Mouse (Mus musculus): ENCODE data around the gene Zfp513.
A peak's percentile ranks its signal among the peaks of the same experiment; 100 is the strongest.

Zfp513 gene

GRCm38 (mm10) chr5:31200327-31200768, 1.8 kb downstream of the Zfp513 start:
- DNase-seq (ENCODE audit: low spot score in 2 of 2): no peak

GRCm38 (mm10) chr5:31199893-31200292, 2.2 kb downstream of the Zfp513 start:
- no peak for DNase-seq (ENCODE audit: low spot score in 2 of 2)

- DNase-seq (ENCODE audit: low spot score in 2 of 2): no peak
Observed at GRCm38 (mm10) chr5:31199321-31199892, 2.7 kb downstream of the Zfp513 start.

- DNase-seq (ENCODE audit: low spot score in 2 of 2): no peak
Observed at GRCm38 (mm10) chr5:31198616-31199320, 3.3 kb downstream of the Zfp513 start.

GRCm38 (mm10) chr5:31198170-31198569, 3.9 kb downstream of the Zfp513 start:
- no peak for DNase-seq (ENCODE audit: low spot score in 2 of 2)

GRCm38 (mm10) chr5:31197072-31197471, 5.0 kb downstream of the Zfp513 start:
- no peak for DNase-seq (ENCODE audit: low spot score in 2 of 2)

GRCm38 (mm10) chr5:31196207-31196606, 5.9 kb downstream of the Zfp513 start:
- no peak for DNase-seq (ENCODE audit: low spot score in 2 of 2)

GRCm38 (mm10) chr5:31195671-31196070, 6.4 kb downstream of the Zfp513 start:
- no peak for DNase-seq (ENCODE audit: low spot score in 2 of 2)

GRCm38 (mm10) chr5:31194486-31195485, 7.3 kb downstream of the Zfp513 start:
- no peak for DNase-seq (ENCODE audit: low spot score in 2 of 2)

- DNase-seq (ENCODE audit: low spot score in 2 of 2): no peak
Observed at GRCm38 (mm10) chr5:31193631-31194281, 8.3 kb downstream of the Zfp513 start.

- peak; percentile 99 for DNase-seq (ENCODE audit: low spot score in 2 of 2)
Observed at GRCm38 (mm10) chr5:31192939-31193630, 9.0 kb downstream of the Zfp513 start, which contains the start of the genes Snx17 and Eif2b4. Gene Snx17 (plus strand): TSS chr5:31193227. Gene Eif2b4 (minus strand): TSS chr5:31193430.

GRCm38 (mm10) chr5:31192045-31192938, 9.8 kb downstream of the Zfp513 start:
- DNase-seq (ENCODE audit: low spot score in 2 of 2): no peak

GRCm38 (mm10) chr5:31190201-31190600, 11.9 kb downstream of the Zfp513 start:
- no peak for DNase-seq (ENCODE audit: low spot score in 2 of 2)

GRCm38 (mm10) chr5:31188223-31188840, 13.8 kb downstream of the Zfp513 start:
- no peak for DNase-seq (ENCODE audit: low spot score in 2 of 2)

GRCm38 (mm10) chr5:31183678-31184077, 18.4 kb downstream of the Zfp513 start:
- no peak for DNase-seq (ENCODE audit: low spot score in 2 of 2)

- no peak for DNase-seq (ENCODE audit: low spot score in 2 of 2)
Observed at GRCm38 (mm10) chr5:31181183-31181770, 20.8 kb downstream of the Zfp513 start.

- peak; percentile 85 to 92 for DNase-seq (ENCODE audit: low spot score in 2 of 2)
Observed at GRCm38 (mm10) chr5:31179766-31180630, 22.1 kb downstream of the Zfp513 start, which contains the start of the genes Gm29609 and Gtf3c2. Gene Gm29609 (minus strand): TSS chr5:31179911. Gene Gtf3c2 (minus strand): TSS chr5:31180144.

- no peak for DNase-seq (ENCODE audit: low spot score in 2 of 2)
Observed at GRCm38 (mm10) chr5:31179301-31179765, 22.8 kb downstream of the Zfp513 start.
